Mouse (Mus musculus) intestine, embryonic 14.5 days (tissue): ENCODE results near the gene Kri1. TPM values are rescaled to one million over a fixed set of nuclear protein-coding genes. Genes with fewer than 3 reads are reported as not detected.

Source experiments
- ATAC-seq: fragments of 200-750 bp; cut with Nextera tagmentation; replicated peaks from 2 replicates; pipeline ENCODE4 v1.8.0; 2017; ENCODE audit warnings: low read depth, moderate number of reproducible peaks, moderate TSS enrichment, moderate library complexity; ENCODE audit not compliant: low FRiP score, low TSS enrichment
- DNase-seq: peaks from one replicate; pipeline ENCODE4 v3.0.0-alpha.2; 2018; ENCODE audit warnings: low spot score
- H3K27ac ChIP-seq: fragments of 300-500 bp; sonication (generic); 2 replicates; pipeline ENCODE4 v1.5.1; 2014; ENCODE audit warnings: low read depth, mild to moderate bottlenecking, control low read depth
- H3K27me3 ChIP-seq: fragments of 300-500 bp; sonication (generic); replicated peaks from 2 replicates; pipeline ENCODE4 v1.6.1; 2014; ENCODE audit warnings: low read length, control low read depth; ENCODE audit not compliant: control insufficient read depth, insufficient read depth
- H3K36me3 ChIP-seq: fragments of 300-500 bp; sonication (generic); 2 replicates; pipeline ENCODE4 v1.6.1; 2014; ENCODE audit warnings: low read length, control low read depth; ENCODE audit not compliant: control insufficient read depth, insufficient read depth
- H3K4me1 ChIP-seq: fragments of 300-500 bp; sonication (generic); replicated peaks from 2 replicates; pipeline ENCODE4 v1.6.1; 2014; ENCODE audit warnings: low read length, control low read depth, mixed read lengths; ENCODE audit not compliant: control insufficient read depth, insufficient read depth
- H3K4me2 ChIP-seq: fragments of 300-500 bp; sonication (generic); 2 replicates; pipeline ENCODE4 v1.6.1; 2014; ENCODE audit warnings: low read length
- H3K4me3 ChIP-seq: fragments of 300-500 bp; sonication (generic); 2 replicates; pipeline ENCODE4 v1.5.1; 2014; ENCODE audit warnings: low read depth, low read length, control low read depth, mixed read lengths
- H3K9ac ChIP-seq: fragments of 300-500 bp; sonication (generic); 2 replicates; pipeline ENCODE4 v1.6.1; 2014; ENCODE audit warnings: mild to moderate bottlenecking, low read length
- H3K9me3 ChIP-seq: fragments of 300-500 bp; sonication (generic); 2 replicates; pipeline ENCODE4 v1.6.1; 2016; ENCODE audit warnings: low read length, control low read depth; ENCODE audit not compliant: control insufficient read depth
- WGBS: fragments of 180-500 bp; shearing (Covaris S2); extraction: QIAGEN DNeasy Blood & Tissue Kit; methylation state at CpG from one replicate; pipeline ENCODE4 v1.1.7; 2014; 5-methylcytosine and 5-hydroxymethylcytosine counted together
- polyA plus RNA-seq: library from polyadenylated mRNA; unstranded; fragments of >200 nt; fragmentation: Nextera tagmentation; extraction: Ambion mirVana; gene quantifications from 2 replicates; pipeline ENCODE4 v1.2.1, GENCODE M21; 2014

Gene Kri1
- polyA plus RNA-seq: 12.8 TPM in 2 replicates

DNA sequence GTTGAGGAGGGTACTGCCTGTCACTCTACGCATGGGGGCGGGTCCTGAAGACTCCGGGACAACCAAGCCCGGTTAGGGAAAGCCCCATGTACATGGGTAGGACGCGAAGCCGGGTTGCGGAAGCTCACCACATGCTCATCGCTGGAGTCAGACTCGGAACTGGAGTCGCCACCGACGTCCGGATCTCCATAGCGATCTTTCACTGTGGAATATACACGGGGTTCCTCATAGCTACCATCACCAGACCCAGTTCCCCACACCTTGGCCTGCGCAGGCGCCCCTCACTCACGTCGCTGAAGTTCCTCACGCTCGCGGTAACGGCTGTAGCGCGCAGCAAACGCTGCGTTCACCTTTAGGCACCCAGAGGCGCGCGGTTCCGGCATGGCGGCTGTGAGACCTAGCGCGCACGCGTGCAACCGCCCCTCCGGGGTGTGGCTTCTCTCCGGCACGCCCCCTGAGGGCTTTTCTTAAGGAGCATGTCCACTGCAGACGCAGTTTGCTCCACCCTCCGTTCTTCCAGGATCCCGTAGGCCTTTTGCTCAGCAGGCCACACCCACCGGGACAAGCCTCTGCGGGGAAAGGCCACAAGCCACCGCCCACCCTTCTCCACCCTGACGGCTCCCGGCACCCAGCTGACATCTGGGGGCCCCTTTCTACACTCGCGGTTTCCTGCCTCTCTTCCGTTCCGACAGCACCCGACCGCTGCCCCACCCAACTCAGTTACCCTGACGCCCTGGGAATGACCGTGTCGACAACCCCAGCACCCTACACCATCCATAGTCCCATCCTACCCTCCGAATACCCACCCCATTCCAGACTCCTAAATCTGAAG is at the start of gene Kri1:
Gene Kri1, minus strand, starts transcription at position 399 of the 832 bp plus-strand sequence.
- under 1% methylated on average over 59 of the region's 59 CpGs for WGBS
- H3K4me2 ChIP-seq: peak within 1 kb of the TSS; percentile 72
- H3K4me3 ChIP-seq: peak within 1 kb of the TSS; percentile 71
- DNase-seq: peak; percentile 98
- peak within 1 kb of the TSS; percentile 63 for H3K9ac ChIP-seq
- peaks cover 22% of the 10 kb centered on the region for H3K4me1 ChIP-seq
- no peaks in the 10 kb centered on the region for H3K9me3 ChIP-seq
- H3K27ac ChIP-seq: peak within 1 kb of the TSS; percentile 77
- peaks cover 23% of the 10 kb centered on the region for H3K36me3 ChIP-seq
- no peaks in the 10 kb centered on the region for H3K27me3 ChIP-seq
- peak; percentile 70 for ATAC-seq

DNA sequence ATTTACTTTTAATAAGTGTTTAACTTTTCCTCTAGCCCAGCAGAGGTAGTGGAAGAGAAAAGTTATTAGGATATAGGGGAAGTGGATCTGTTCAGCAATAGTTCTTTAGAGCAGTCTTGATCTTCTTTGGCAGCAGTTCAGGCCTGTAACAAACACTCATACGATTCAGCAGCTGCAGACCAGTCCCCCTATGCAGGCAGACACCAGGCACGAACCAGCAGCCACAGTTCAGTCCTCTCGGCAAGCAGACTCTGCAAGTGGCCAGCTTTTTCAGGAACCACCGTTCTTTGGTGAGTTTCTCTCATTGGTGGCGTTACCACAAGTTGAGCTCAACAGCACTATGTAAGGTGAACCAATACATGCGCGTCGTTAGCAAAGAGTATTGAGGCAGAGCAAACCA is 48.7 kb upstream of the Kri1 start:
- 90% methylated on average over 8 of the region's 8 CpGs for WGBS

DNA sequence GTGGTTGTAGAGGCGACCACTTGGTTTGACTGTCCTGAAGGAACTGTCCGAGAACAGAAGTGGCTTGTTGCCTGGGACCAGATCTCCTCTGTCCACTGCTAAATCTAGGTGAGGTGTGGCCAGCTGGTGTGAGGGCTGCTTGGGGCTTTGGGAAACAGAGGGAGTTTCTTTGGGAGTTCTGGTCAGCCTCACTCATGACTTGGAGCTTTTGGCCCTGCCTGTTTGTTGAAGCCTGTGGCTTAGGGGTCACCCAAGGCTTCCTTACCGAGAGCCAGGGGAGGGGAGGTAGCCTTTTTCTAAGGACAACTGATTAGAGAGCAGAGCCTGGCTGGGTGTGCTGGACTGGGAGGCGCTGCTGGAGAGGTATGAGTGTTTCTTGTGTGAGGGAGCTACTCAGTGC is 47.6 kb upstream of the Kri1 start:
- Histone ChIP-seq H3K4me1 (0 out of 2 replicates have a peak, but pooled peaks cover 3% of the 10 kb centered on the region), H3K4me3 (no peak overlapping the region), H3K9ac (no peak overlapping the region), H3K27me3 (no peaks in the 10 kb centered on the region), H3K9me3 (no peaks in the 10 kb centered on the region), H3K4me2 (no peak overlapping the region), H3K36me3 (peaks cover 3% of the 10 kb centered on the region), H3K27ac (no peak overlapping the region)
- ATAC-seq: no peak
- WGBS: 75% methylated on average over 4 of the region's 4 CpGs
- DNase-seq: no peak

More for the DNA sequence above, 48.7 kb upstream of the Kri1 start:
- Histone ChIP-seq H3K9me3 (no peaks in the 10 kb centered on the region), H3K27me3 (no peaks in the 10 kb centered on the region), H3K4me1 (0 out of 2 replicates have a peak, but pooled peaks cover 3% of the 10 kb centered on the region), H3K36me3 (peaks cover 9% of the 10 kb centered on the region), H3K9ac (no peak overlapping the region), H3K4me3 (no peak overlapping the region), H3K27ac (no peak overlapping the region), H3K4me2 (no peak overlapping the region)
- DNase-seq: no peak
- no peak for ATAC-seq

DNA sequence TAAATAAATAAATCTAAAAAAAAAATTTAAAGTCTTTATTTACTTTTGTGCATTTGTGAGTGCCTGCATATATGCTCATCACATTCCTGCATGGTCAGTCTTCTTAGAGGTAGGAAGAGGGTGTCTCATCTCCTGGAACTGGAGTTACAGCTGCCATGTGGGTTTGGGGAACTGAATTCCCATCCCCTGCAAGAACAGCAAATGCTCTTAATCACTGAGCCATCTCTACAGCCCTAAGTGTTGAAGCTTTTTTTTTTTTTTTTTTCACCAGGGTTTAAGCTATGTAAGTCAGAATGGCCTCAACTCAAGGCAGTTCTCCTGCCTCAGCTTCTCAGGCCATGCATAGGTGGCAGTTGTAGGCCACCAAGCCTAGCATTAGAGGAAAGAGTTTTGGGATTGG is 47.0 kb upstream of the Kri1 start:
- Histone ChIP-seq H3K36me3 (no peaks in the 10 kb centered on the region), H3K27me3 (no peaks in the 10 kb centered on the region), H3K4me1 (0 out of 2 replicates have a peak, but pooled peaks cover 3% of the 10 kb centered on the region), H3K9me3 (no peaks in the 10 kb centered on the region), H3K27ac (no peak overlapping the region), H3K4me2 (no peak overlapping the region), H3K4me3 (no peak overlapping the region), H3K9ac (no peak overlapping the region)
- no peak for DNase-seq
- ATAC-seq: no peak

DNA sequence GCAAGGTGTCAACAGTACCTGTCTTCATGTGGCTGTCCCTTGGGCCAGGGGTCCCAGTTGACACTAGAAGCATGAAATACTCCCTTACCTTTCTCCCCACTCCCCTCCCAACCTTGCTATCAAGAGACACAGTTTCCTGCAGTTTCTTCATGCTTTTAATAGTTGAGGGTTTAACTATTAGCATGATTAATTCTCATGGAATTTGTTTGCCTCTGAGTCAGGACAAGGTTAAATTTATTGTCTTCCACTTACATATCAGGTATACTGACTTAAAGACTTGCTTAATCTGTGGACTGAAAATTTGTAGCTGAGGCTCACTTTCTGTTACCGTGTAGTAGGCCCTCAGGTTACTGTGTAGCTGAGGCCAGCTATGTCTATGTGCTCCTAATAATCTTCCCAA is 45.8 kb upstream of the Kri1 start:
- no peak overlapping the region for H3K9ac ChIP-seq
- 82% methylated on average over 1 of the region's 1 CpGs for WGBS
- ATAC-seq (no peak), DNase-seq (no peak)
- H3K4me1 ChIP-seq: no peaks in the 10 kb centered on the region
- no peak overlapping the region for H3K4me3 ChIP-seq
- no peak overlapping the region for H3K27ac ChIP-seq
- no peaks in the 10 kb centered on the region for H3K36me3 ChIP-seq
- H3K9me3 ChIP-seq: no peaks in the 10 kb centered on the region
- H3K4me2 ChIP-seq: no peak overlapping the region
- no peaks in the 10 kb centered on the region for H3K27me3 ChIP-seq

DNA sequence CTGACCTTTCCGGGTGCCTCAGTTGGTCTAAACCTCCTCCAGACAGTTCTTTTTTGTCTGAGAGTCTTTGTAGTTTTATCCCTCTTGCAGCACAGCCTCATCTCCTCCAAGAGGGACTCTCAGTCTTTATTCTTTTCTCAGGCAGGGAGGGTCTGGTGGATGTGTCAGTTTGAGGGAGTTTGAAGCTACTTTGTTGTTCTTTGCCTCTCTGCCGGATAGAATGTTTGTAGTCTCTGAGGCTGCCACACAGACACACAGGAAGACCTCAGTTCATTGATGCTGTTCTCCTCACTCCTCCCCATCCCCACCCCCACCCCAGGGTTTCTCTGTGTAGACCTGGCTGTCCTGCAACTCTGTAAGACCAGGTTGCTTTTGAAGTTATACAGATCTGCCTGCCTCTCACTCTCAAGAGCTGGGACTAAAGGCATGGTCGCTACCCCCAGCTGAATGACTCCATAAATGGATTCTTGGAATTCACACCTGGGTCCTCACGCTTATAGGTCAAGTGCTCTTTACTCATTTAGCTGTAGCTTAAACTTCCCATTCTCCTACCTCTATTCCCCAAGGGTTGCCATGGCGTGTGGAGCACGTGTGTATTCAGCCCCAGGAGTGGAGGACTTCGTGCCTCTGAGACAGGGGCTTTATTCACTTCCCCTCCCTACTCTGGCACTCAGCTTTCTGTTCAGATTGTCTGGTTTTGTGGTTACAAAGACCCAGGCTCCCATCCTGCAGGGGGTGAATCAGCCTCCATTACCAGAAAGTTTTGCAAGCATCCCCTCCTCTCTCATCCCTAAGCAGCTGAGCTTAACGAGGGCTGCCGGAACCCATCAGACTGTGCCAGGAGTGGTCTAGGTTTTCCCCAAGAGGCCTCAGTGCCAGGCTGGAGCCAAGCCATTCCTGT is 44.6 kb upstream of the Kri1 start:
- Histone ChIP-seq H3K4me3 (no peak overlapping the region), H3K36me3 (no peaks in the 10 kb centered on the region), H3K27ac (no peak overlapping the region), H3K4me1 (0 out of 2 replicates have a peak, but pooled peaks cover 3% of the 10 kb centered on the region), H3K9me3 (no peaks in the 10 kb centered on the region), H3K27me3 (no peaks in the 10 kb centered on the region), H3K9ac (no peak overlapping the region), H3K4me2 (no peak overlapping the region)
- DNase-seq: no peak
- WGBS: 43% methylated on average over 9 of the region's 9 CpGs
- ATAC-seq: no peak

DNA sequence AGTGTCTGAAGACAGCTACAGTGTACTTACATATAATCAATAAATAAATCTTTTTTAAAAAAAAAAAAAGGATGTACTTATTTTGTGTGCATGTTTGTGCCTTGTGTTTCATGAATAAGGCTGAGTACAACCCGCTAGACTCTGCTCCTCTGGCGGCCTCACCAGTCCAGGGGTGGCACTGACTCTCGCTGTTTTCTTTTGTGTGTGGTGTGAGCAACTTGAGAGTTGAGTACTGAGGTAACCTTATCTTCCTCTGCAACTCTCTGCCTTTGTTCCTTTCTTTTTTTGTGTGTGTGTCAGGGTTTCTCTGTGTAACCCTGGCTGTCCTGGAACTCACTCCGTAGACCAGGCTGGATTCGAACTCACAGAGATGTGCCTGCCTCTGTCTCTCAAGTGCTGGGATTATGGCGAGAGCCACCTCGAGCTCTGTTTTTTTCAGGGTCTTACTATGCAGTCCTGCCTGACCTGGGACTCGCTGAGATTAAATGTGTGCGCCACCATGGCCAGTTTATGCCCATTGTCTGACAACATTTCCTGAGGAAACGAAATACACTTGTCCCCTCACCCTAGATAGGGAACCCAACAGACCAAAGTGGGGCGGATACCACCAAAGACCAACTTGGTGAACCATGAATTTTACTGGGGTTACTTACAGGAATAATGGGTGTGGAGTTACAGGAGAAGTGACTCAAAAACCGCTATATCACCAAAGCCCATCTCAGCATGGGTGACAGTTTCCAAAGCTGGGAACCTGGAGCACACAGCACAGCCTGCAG is 43.8 kb upstream of the Kri1 start:
- Histone ChIP-seq H3K4me2 (no peak overlapping the region), H3K4me1 (0 out of 2 replicates have a peak, but pooled peaks cover 3% of the 10 kb centered on the region), H3K9me3 (no peaks in the 10 kb centered on the region), H3K36me3 (no peaks in the 10 kb centered on the region), H3K4me3 (no peak overlapping the region), H3K27me3 (no peaks in the 10 kb centered on the region), H3K27ac (no peak overlapping the region), H3K9ac (no peak overlapping the region)
- ATAC-seq: no peak
- DNase-seq: no peak
- WGBS: 87% methylated on average over 12 of the region's 12 CpGs

DNA sequence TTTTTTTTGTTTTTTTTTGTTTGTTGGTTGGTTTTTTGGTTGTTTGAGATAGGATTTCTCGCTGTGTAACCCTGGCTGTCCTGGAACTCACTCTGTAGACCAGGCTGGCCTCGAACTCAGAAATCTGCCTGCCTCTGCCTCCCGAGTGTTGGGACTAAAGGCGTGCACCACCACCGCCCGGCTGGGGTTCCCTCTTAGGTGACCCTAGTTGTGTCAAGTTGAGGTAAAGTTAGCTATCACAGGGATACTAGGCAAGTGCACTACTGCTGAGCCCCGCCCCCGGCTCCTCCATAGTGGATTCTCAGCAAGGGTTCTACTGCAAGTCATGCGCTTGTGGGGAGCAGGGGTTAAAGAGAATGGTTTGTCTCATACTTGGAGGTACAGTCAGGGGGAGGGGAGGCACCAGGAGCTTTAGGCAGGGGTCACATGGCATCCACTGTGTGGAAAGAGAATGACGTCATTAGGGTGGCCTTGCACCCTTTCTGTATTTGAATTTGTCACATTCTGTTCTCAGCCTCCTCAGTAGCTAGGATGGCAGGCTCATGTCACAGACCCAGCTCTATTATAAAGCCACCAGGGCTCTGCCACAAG is 42.0 kb upstream of the Kri1 start:
- no peaks in the 10 kb centered on the region for H3K27me3 ChIP-seq
- H3K9me3 ChIP-seq: no peaks in the 10 kb centered on the region
- WGBS: 92% methylated on average over 10 of the region's 10 CpGs
- ATAC-seq: no peak
- H3K4me3 ChIP-seq: no peak overlapping the region
- no peak for DNase-seq
- no peak overlapping the region for H3K9ac ChIP-seq
- no peak overlapping the region for H3K4me2 ChIP-seq
- no peaks in the 10 kb centered on the region for H3K36me3 ChIP-seq
- no peak overlapping the region for H3K27ac ChIP-seq
- 0 out of 2 replicates have a peak, but pooled peaks cover 3% of the 10 kb centered on the region for H3K4me1 ChIP-seq
